Mouse (Mus musculus) heart, adult 18-20 months (tissue): Measurements from ENCODE around the gene Rgs6. TPM values are rescaled to one million over a fixed set of nuclear protein-coding genes. Genes with fewer than 3 reads are reported as not detected.

Experiments used
- DNase-seq, 2 experiments: peaks; one replicate each; pipeline ENCODE4 v3.0.0; 2021 to 2022; ENCODE audit warnings: mixed read lengths in 1 of 2
- total RNA-seq, 2 experiments: library from RNA; stranded (reverse); gene quantifications; 2 replicates each; pipeline ENCODE4 v1.2.3; 2021

Gene Rgs6
- total RNA-seq, 2 experiments from 2014 or later: 8.8 to 11.5 TPM

GRCm38 (mm10) chr12:82757367-82757766, 169.3 kb downstream of the Rgs6 start:
- no peak for DNase-seq

- no peak for DNase-seq
Measured at GRCm38 (mm10) chr12:82762046-82762445, 174.0 kb downstream of the Rgs6 start.

- no peak for DNase-seq
Measured at GRCm38 (mm10) chr12:82768726-82769125, 180.6 kb downstream of the Rgs6 start.

- no peak for DNase-seq
Measured at GRCm38 (mm10) chr12:82772215-82772614, 184.1 kb downstream of the Rgs6 start.

- DNase-seq: no peak
Measured at GRCm38 (mm10) chr12:82774576-82774975, 186.5 kb downstream of the Rgs6 start.

GRCm38 (mm10) chr12:82776686-82777085, 188.6 kb downstream of the Rgs6 start:
- no peak for DNase-seq

GRCm38 (mm10) chr12:82780936-82781335, 192.8 kb downstream of the Rgs6 start:
- no peak for DNase-seq

GRCm38 (mm10) chr12:82781414-82781813, 193.3 kb downstream of the Rgs6 start:
- no peak for DNase-seq

GRCm38 (mm10) chr12:82792122-82792521, 204.0 kb downstream of the Rgs6 start:
- no peak for DNase-seq

- DNase-seq: no peak
Measured at GRCm38 (mm10) chr12:82799892-82800291, 211.8 kb downstream of the Rgs6 start.

- no peak for DNase-seq
Measured at GRCm38 (mm10) chr12:82801736-82802135, 213.6 kb downstream of the Rgs6 start.

- no peak for DNase-seq
Measured at GRCm38 (mm10) chr12:82802711-82803110, 214.6 kb downstream of the Rgs6 start.

- DNase-seq: no peak
Measured at GRCm38 (mm10) chr12:82805167-82805566, 217.1 kb downstream of the Rgs6 start.

GRCm38 (mm10) chr12:82810631-82811030, 222.5 kb downstream of the Rgs6 start:
- DNase-seq: no peak

- no peak for DNase-seq
Measured at GRCm38 (mm10) chr12:82815982-82816381, 227.9 kb downstream of the Rgs6 start.

GRCm38 (mm10) chr12:82819328-82819727, 231.2 kb downstream of the Rgs6 start:
- DNase-seq: no peak

- DNase-seq: peak in 1 of 2 experiments; percentile 27
Measured at GRCm38 (mm10) chr12:82819991-82820390, 231.9 kb downstream of the Rgs6 start.

GRCm38 (mm10) chr12:82822821-82823620, 234.9 kb downstream of the Rgs6 start:
- no peak for DNase-seq

- DNase-seq: no peak
Measured at GRCm38 (mm10) chr12:82830333-82830732, 242.2 kb downstream of the Rgs6 start.

- no peak for DNase-seq
Measured at GRCm38 (mm10) chr12:82838544-82838943, 250.5 kb downstream of the Rgs6 start.

GRCm38 (mm10) chr12:82841566-82841965, 253.5 kb downstream of the Rgs6 start:
- DNase-seq: peak; percentile 30 to 38

- DNase-seq: no peak
Measured at GRCm38 (mm10) chr12:82848304-82848872, 260.3 kb downstream of the Rgs6 start.

- DNase-seq: no peak
Measured at GRCm38 (mm10) chr12:82854902-82855301, 266.8 kb downstream of the Rgs6 start.
